Mouse (Mus musculus): ENCODE results near the gene Gm826. TPM values are rescaled to one million over a fixed set of nuclear protein-coding genes. Genes with fewer than 3 reads are reported as not detected.

Gm826 gene
- polyA plus RNA-seq, 1 experiment from 2014 or later: 0.93 TPM

GRCm38 (mm10) chr2:160364666-160365065 lies 30.7 kb upstream of the Gm826 start:
- H3K4me1 ChIP-seq: peaks cover 61% of the 10 kb centered on the region
- H3K9ac ChIP-seq: peak overlapping the region; percentile 55; the same call in 1 of the 2 replicates
- no peaks in the 10 kb centered on the region for H3K9me3 ChIP-seq (replicated peaks)
- peak overlapping the region; percentile 98 for H3K4me2 ChIP-seq
- H3K27ac ChIP-seq: no peak overlapping the region
- peaks cover 77% of the 10 kb centered on the region for H3K27me3 ChIP-seq
- no peaks in the 10 kb centered on the region for H3K36me3 ChIP-seq
- H3K4me3 ChIP-seq (replicated peaks): peak overlapping the region; percentile 62
- ATAC-seq (replicated peaks; ENCODE audit: low FRiP score): no peak
- 4% methylated on average over 12 of the region's 12 CpGs for WGBS

- no peaks in the 10 kb centered on the region for H3K9me3 ChIP-seq (replicated peaks)
- no peaks in the 10 kb centered on the region for H3K36me3 ChIP-seq
- H3K27ac ChIP-seq: no peak overlapping the region
- 7% methylated on average over 9 of the region's 9 CpGs for WGBS
- peak overlapping the region; percentile 62 for H3K4me3 ChIP-seq (replicated peaks)
- no peak overlapping the region; the same call in 1 of the 2 replicates for H3K9ac ChIP-seq
- H3K4me2 ChIP-seq: peak overlapping the region; percentile 98
- ATAC-seq (replicated peaks; ENCODE audit: low FRiP score): no peak
- H3K27me3 ChIP-seq: peaks cover 77% of the 10 kb centered on the region
- H3K4me1 ChIP-seq: peaks cover 59% of the 10 kb centered on the region
Observed at GRCm38 (mm10) chr2:160364128-160364650, 30.2 kb upstream of the Gm826 start.

DNA sequence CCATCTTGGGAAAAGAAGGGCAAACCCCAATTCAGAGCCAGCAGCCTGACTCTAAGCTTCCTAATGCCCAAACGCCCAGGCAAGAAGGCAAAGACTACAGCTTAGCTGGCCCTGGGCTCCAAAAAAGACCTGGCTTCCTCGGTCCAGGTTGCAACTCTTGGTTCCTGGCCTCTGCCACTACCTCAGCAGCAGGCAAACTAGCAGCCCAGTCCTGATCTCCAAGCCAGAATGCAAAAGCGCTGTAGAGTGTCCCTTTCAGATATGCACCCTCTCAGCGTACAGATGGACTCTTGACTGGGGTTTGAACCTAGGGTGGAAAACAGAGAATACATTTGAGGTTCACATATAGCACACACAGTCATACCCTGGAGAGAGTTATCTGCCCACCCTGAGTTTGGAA lies 29.2 kb upstream of the Gm826 start:
- Histone ChIP-seq H3K4me2 (no peak overlapping the region; the same call in 1 of the 2 replicates), H3K36me3 (no peaks in the 10 kb centered on the region), H3K4me1 (peaks cover 51% of the 10 kb centered on the region), H3K9ac (no peak overlapping the region), H3K9me3 (replicated peaks) (no peaks in the 10 kb centered on the region), H3K27me3 (peaks cover 77% of the 10 kb centered on the region), H3K4me3 (replicated peaks) (0 out of 2 replicates have a peak overlapping the region, but pooled peaks have one; percentile 3), H3K27ac (no peak overlapping the region)
- ATAC-seq (replicated peaks; ENCODE audit: low FRiP score): no peak
- 57% methylated on average over 4 of the region's 4 CpGs for WGBS

GRCm38 (mm10) chr2:160361442-160362121 lies 27.6 kb upstream of the Gm826 start:
- H3K9ac ChIP-seq: no peak overlapping the region
- H3K4me3 ChIP-seq (replicated peaks): no peak overlapping the region
- peaks cover 87% of the 10 kb centered on the region for H3K27me3 ChIP-seq
- H3K27ac ChIP-seq: no peak overlapping the region
- ATAC-seq (replicated peaks; ENCODE audit: low FRiP score): no peak
- H3K36me3 ChIP-seq: no peaks in the 10 kb centered on the region
- H3K4me2 ChIP-seq: no peak overlapping the region
- H3K9me3 ChIP-seq (replicated peaks): no peaks in the 10 kb centered on the region
- peaks cover 46% of the 10 kb centered on the region for H3K4me1 ChIP-seq
- 29% methylated on average over 16 of the region's 16 CpGs for WGBS

DNA sequence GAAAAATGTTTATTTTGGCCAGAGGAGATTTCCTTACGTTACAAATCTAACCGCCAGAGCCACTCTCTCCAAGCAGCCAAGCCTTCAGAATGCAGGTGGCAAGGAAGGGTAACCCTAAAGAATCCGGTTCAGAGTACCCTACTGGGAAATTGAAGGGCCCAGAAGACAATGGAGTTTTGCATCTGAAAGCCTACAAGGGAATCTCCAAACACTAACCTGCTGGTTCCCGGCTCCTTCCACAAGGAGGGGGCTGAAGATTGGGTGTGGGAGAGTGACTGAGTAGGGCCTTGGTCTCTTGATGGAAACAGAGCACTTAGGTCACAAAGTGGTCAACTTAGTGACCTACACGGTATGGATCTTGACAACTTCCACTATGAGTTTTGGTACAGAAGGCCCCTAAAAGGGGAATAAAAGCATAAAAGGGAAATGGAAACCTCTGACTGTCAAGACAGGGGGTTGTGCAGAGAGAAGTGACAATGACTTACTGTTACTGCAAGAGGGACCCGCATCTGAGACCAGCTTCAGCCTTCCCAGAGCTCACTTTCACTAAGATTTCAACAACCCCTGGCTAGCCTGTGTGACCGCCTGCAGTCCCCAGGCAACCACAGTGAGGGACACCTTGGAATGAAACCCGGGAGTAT lies 26.4 kb upstream of the Gm826 start:
- no peak overlapping the region for H3K9ac ChIP-seq
- H3K27me3 ChIP-seq: peaks cover 79% of the 10 kb centered on the region
- peaks cover 34% of the 10 kb centered on the region for H3K4me1 ChIP-seq
- no peaks in the 10 kb centered on the region for H3K9me3 ChIP-seq (replicated peaks)
- no peaks in the 10 kb centered on the region for H3K36me3 ChIP-seq
- no peak for ATAC-seq (replicated peaks; ENCODE audit: low FRiP score)
- no peak overlapping the region for H3K4me2 ChIP-seq
- H3K27ac ChIP-seq: no peak overlapping the region
- 14% methylated on average over 8 of the region's 8 CpGs for WGBS
- no peak overlapping the region for H3K4me3 ChIP-seq (replicated peaks)

DNA sequence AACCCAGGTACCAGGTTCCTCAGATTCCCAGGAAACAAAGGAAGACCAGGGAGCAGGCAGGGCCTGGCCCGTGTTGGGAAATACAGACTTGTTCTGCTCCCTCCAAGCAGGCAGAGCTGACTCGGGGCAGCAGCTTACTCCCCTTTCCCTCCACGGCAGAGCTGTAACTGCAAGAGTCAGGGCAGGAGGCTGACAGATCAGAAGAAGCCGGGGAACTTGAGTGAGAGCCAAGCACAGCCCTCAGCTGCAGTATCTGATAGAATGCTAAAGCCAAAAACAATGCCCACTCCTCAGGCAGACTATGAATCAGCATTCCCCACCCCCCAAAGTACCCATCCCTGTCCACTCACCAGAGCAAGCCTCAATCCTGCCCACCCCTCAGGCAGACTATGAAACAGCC lies 24.9 kb upstream of the Gm826 start:
- 7% methylated on average over 4 of the region's 4 CpGs for WGBS
- Histone ChIP-seq H3K9me3 (replicated peaks) (no peaks in the 10 kb centered on the region), H3K4me2 (no peak overlapping the region), H3K36me3 (no peaks in the 10 kb centered on the region), H3K9ac (no peak overlapping the region), H3K27ac (no peak overlapping the region), H3K4me3 (replicated peaks) (no peak overlapping the region), H3K4me1 (peaks cover 20% of the 10 kb centered on the region), H3K27me3 (peaks cover 73% of the 10 kb centered on the region)
- no peak for ATAC-seq (replicated peaks; ENCODE audit: low FRiP score)

- H3K9me3 ChIP-seq (replicated peaks): no peaks in the 10 kb centered on the region
- peaks cover 61% of the 10 kb centered on the region for H3K27me3 ChIP-seq
- ATAC-seq (replicated peaks; ENCODE audit: low FRiP score): peak; percentile 38; the same call in 1 of the 2 replicates
- no peak overlapping the region for H3K4me3 ChIP-seq (replicated peaks)
- no peak overlapping the region for H3K27ac ChIP-seq
- H3K36me3 ChIP-seq: no peaks in the 10 kb centered on the region
- 22% methylated on average over 4 of the region's 4 CpGs for WGBS
- no peak overlapping the region for H3K9ac ChIP-seq
- H3K4me1 ChIP-seq: peaks cover 20% of the 10 kb centered on the region
- no peak overlapping the region for H3K4me2 ChIP-seq
Observed at GRCm38 (mm10) chr2:160357442-160357841, 23.5 kb upstream of the Gm826 start.

DNA sequence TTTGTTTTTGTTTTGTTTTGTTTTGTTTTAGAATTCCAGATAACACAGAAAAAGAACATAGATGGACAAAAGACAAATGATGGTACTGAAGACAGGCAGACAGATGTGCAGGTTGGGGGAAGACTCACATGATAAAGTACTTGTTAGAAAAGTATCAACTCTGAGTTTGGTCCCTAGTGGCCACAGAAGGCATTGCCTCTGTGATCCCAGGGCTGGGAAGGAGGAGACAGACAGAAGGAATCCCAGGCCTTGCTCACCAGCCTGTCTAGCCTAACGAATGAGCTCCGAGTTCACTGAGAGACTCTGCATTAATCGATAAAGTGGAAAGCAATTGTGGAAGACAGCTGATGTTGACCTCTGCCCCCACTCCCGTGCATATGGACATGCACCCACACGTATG lies 22.2 kb upstream of the Gm826 start:
- H3K36me3 ChIP-seq: no peaks in the 10 kb centered on the region
- ATAC-seq (replicated peaks; ENCODE audit: low FRiP score): no peak
- no peaks in the 10 kb centered on the region for H3K9me3 ChIP-seq (replicated peaks)
- no peak overlapping the region for H3K9ac ChIP-seq
- no peak overlapping the region for H3K4me2 ChIP-seq
- no peak overlapping the region for H3K27ac ChIP-seq
- 67% methylated on average over 5 of the region's 5 CpGs for WGBS
- H3K27me3 ChIP-seq: peaks cover 50% of the 10 kb centered on the region
- no peak overlapping the region for H3K4me3 ChIP-seq (replicated peaks)
- peaks cover 15% of the 10 kb centered on the region for H3K4me1 ChIP-seq

- Histone ChIP-seq H3K4me3 (replicated peaks) (no peak overlapping the region), H3K9ac (no peak overlapping the region), H3K4me1 (peaks cover 14% of the 10 kb centered on the region), H3K27ac (no peak overlapping the region), H3K4me2 (no peak overlapping the region), H3K27me3 (peaks cover 32% of the 10 kb centered on the region), H3K36me3 (no peaks in the 10 kb centered on the region), H3K9me3 (replicated peaks) (no peaks in the 10 kb centered on the region)
- ATAC-seq (replicated peaks; ENCODE audit: low FRiP score): no peak
- WGBS: 67% methylated on average over 2 of the region's 2 CpGs
Observed at GRCm38 (mm10) chr2:160354319-160354718, 20.4 kb upstream of the Gm826 start.

DNA sequence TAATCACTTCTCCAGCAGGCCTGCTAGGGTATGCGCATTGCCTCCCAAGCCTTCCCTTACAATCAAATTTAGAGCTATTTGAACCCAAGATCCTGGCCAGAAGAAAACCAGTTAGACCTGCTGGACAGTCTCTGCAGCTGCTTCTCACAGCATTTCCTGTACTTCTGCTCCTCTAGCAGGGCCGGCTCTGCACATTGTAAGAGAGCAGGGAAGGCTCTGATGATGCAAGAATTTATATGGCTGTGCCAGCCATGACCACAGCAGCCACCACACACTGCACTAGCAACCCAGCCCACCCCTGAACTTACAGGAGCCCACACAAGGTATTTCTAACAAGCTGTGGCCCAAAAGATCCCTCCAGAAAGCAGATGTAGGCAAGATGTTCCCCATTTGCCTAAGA lies 19.6 kb upstream of the Gm826 start:
- no peak overlapping the region for H3K4me3 ChIP-seq (replicated peaks)
- 52% methylated on average over 2 of the region's 2 CpGs for WGBS
- ATAC-seq (replicated peaks; ENCODE audit: low FRiP score): no peak
- H3K9ac ChIP-seq: no peak overlapping the region
- H3K4me1 ChIP-seq: peaks cover 15% of the 10 kb centered on the region
- H3K27ac ChIP-seq: 0 out of 2 replicates have a peak overlapping the region, but pooled peaks have one; percentile 24
- no peaks in the 10 kb centered on the region for H3K9me3 ChIP-seq (replicated peaks)
- no peak overlapping the region for H3K4me2 ChIP-seq
- H3K27me3 ChIP-seq: peaks cover 25% of the 10 kb centered on the region
- H3K36me3 ChIP-seq: no peaks in the 10 kb centered on the region

- no peak overlapping the region for H3K9ac ChIP-seq
- H3K27me3 ChIP-seq: peaks cover 8% of the 10 kb centered on the region; the same call in 1 of the 2 replicates
- no peak overlapping the region for H3K4me2 ChIP-seq
- 38% methylated on average over 8 of the region's 8 CpGs for WGBS
- H3K9me3 ChIP-seq (replicated peaks): no peaks in the 10 kb centered on the region
- peaks cover 14% of the 10 kb centered on the region for H3K4me1 ChIP-seq
- ATAC-seq (replicated peaks; ENCODE audit: low FRiP score): no peak
- no peaks in the 10 kb centered on the region for H3K36me3 ChIP-seq
- no peak overlapping the region for H3K27ac ChIP-seq
- H3K4me3 ChIP-seq (replicated peaks): no peak overlapping the region
Observed at GRCm38 (mm10) chr2:160351038-160351574, 17.1 kb upstream of the Gm826 start.

GRCm38 (mm10) chr2:160349578-160349977 lies 15.6 kb upstream of the Gm826 start:
- peak; percentile 37 for ATAC-seq (replicated peaks; ENCODE audit: low FRiP score)
- peaks cover 4% of the 10 kb centered on the region; the same call in 1 of the 2 replicates for H3K27me3 ChIP-seq
- H3K9me3 ChIP-seq (replicated peaks): no peaks in the 10 kb centered on the region
- no peak overlapping the region for H3K27ac ChIP-seq
- H3K4me3 ChIP-seq (replicated peaks): no peak overlapping the region
- 49% methylated on average over 4 of the region's 4 CpGs for WGBS
- H3K4me1 ChIP-seq: peaks cover 14% of the 10 kb centered on the region
- no peak overlapping the region for H3K9ac ChIP-seq
- no peaks in the 10 kb centered on the region for H3K36me3 ChIP-seq
- H3K4me2 ChIP-seq: no peak overlapping the region
